Mouse (Mus musculus) limb, embryonic 14.5 days (tissue): ENCODE results near the gene Ankrd44. TPM values are rescaled to one million over a fixed set of nuclear protein-coding genes. Genes with fewer than 3 reads are reported as not detected.

Experiments
- ATAC-seq: fragments of 200-750 bp; cut with Nextera tagmentation; 2 replicates; pipeline ENCODE4 v1.8.0; 2017; ENCODE audit warnings: low read depth, moderate number of reproducible peaks, moderate TSS enrichment; ENCODE audit not compliant: low FRiP score
- DNase-seq: peaks from one replicate; pipeline ENCODE4 v3.0.0-alpha.2; 2015; ENCODE audit warnings: low spot score
- H3K27ac ChIP-seq: fragments of 300-500 bp; sonication (generic); replicated peaks from 2 replicates; pipeline ENCODE4 v1.5.1; 2014; ENCODE audit warnings: low read depth, mild to moderate bottlenecking, low read length, moderate library complexity, mixed read lengths
- H3K27me3 ChIP-seq: fragments of 300-500 bp; sonication (generic); 2 replicates; pipeline ENCODE4 v1.6.1; 2014; ENCODE audit warnings: low read length, mixed read lengths; ENCODE audit not compliant: control insufficient read depth, insufficient read depth
- H3K36me3 ChIP-seq: fragments of 300-500 bp; sonication (generic); 2 replicates; pipeline ENCODE4 v1.6.1; 2014; ENCODE audit warnings: mild to moderate bottlenecking, low read length, moderate library complexity, mixed read lengths; ENCODE audit not compliant: control insufficient read depth, insufficient read depth
- H3K4me1 ChIP-seq: fragments of 300-500 bp; sonication (generic); 2 replicates; pipeline ENCODE4 v1.6.1; 2014; ENCODE audit warnings: antibody characterized with exemption, low read length, mixed read lengths; ENCODE audit not compliant: control insufficient read depth, insufficient read depth
- H3K4me2 ChIP-seq: fragments of 300-500 bp; sonication (generic); replicated peaks from 2 replicates; pipeline ENCODE4 v1.6.1; 2014; ENCODE audit warnings: low read depth, mild to moderate bottlenecking, low read length, moderate library complexity; ENCODE audit not compliant: severe bottlenecking
- H3K4me3 ChIP-seq: fragments of 300-500 bp; sonication (generic); replicated peaks from 2 replicates; pipeline ENCODE4 v1.5.1; 2014; ENCODE audit warnings: low read length
- H3K9ac ChIP-seq: fragments of 300-500 bp; sonication (generic); 2 replicates; pipeline ENCODE4 v1.6.1; 2014; ENCODE audit warnings: mild to moderate bottlenecking, low read depth, low read length, moderate library complexity; ENCODE audit not compliant: severe bottlenecking
- H3K9me3 ChIP-seq: fragments of 300-500 bp; sonication (generic); 2 replicates; pipeline ENCODE4 v1.6.1; 2016; ENCODE audit warnings: low read length; ENCODE audit not compliant: control insufficient read depth
- POLR2A ChIP-seq: fragments of 200-500 bp; IDR thresholded peaks from 2 replicates; pipeline ENCODE4 v1.8.0; 2012; ENCODE audit warnings: inconsistent platforms, mild to moderate bottlenecking, moderate library complexity, borderline replicate concordance; ENCODE audit not compliant: insufficient read depth, insufficient read length; ENCODE audit errors: extremely low read depth
- WGBS: fragments of 180-500 bp; shearing (Covaris S2); extraction: QIAGEN DNeasy Blood & Tissue Kit; methylation state at CpG from one replicate; pipeline ENCODE4 v1.1.7; 2014; 5-methylcytosine and 5-hydroxymethylcytosine counted together
- polyA plus RNA-seq, 2 experiments: library from polyadenylated mRNA; depleted of rRNA in 1 of 2; stranded (reverse) in 1 of 2; unstranded in 1 of 2; fragments of >200 nt; fragmentation: Nextera tagmentation in 1 of 2; extraction: Ambion mirVana in 1 of 2; gene quantifications; 2 replicates each; pipeline versions ENCODE4 v1.2.1 to v1.2.3; 2012 to 2014

Gene Ankrd44
- polyA plus RNA-seq, 2 experiments: 23.5 to 38.8 TPM

GRCm38 (mm10) chr1:54707036-54707887 is 218.9 kb downstream of the Ankrd44 start:
- Histone ChIP-seq H3K4me3 (no peak overlapping the region), H3K4me2 (no peak overlapping the region), H3K36me3 (peaks cover 6% of the 10 kb centered on the region; the same call in 1 of the 2 replicates), H3K9me3 (no peaks in the 10 kb centered on the region), H3K27ac (no peak overlapping the region), H3K4me1 (peaks cover 9% of the 10 kb centered on the region; the same call in 1 of the 2 replicates), H3K9ac (no peak overlapping the region), H3K27me3 (no peaks in the 10 kb centered on the region)
- TF ChIP-seq POLR2A: no peak
- 66% methylated on average over 10 of the region's 10 CpGs for WGBS
- DNase-seq (no peak), ATAC-seq (no peak)

- peaks cover 9% of the 10 kb centered on the region; the same call in 1 of the 2 replicates for H3K4me1 ChIP-seq
- TF ChIP-seq POLR2A: no peak
- ATAC-seq (no peak), DNase-seq (no peak)
- no peak overlapping the region for H3K4me2 ChIP-seq
- H3K27me3 ChIP-seq: no peaks in the 10 kb centered on the region
- H3K9me3 ChIP-seq: no peaks in the 10 kb centered on the region
- no peak overlapping the region for H3K4me3 ChIP-seq
- WGBS: 30% methylated on average over 3 of the region's 3 CpGs
- no peak overlapping the region for H3K27ac ChIP-seq
- H3K9ac ChIP-seq: no peak overlapping the region
- 0 out of 2 replicates have a peak, but pooled peaks cover 2% of the 10 kb centered on the region for H3K36me3 ChIP-seq
Observed at GRCm38 (mm10) chr1:54706621-54707020, 219.6 kb downstream of the Ankrd44 start.

- H3K36me3 ChIP-seq: no peaks in the 10 kb centered on the region
- H3K9me3 ChIP-seq: no peaks in the 10 kb centered on the region
- no peak for TF ChIP-seq POLR2A
- DNase-seq (peak; percentile 14), ATAC-seq (no peak)
- no peak overlapping the region for H3K4me3 ChIP-seq
- no peak overlapping the region for H3K4me2 ChIP-seq
- H3K27ac ChIP-seq: no peak overlapping the region
- H3K4me1 ChIP-seq: no peaks in the 10 kb centered on the region; the same call in 1 of the 2 replicates
- H3K27me3 ChIP-seq: no peaks in the 10 kb centered on the region
- WGBS: 35% methylated on average over 1 of the region's 1 CpGs
- no peak overlapping the region for H3K9ac ChIP-seq
Observed at GRCm38 (mm10) chr1:54703466-54703865, 222.7 kb downstream of the Ankrd44 start.

- no peak for TF ChIP-seq POLR2A
- H3K9ac ChIP-seq: no peak overlapping the region
- no peaks in the 10 kb centered on the region for H3K36me3 ChIP-seq
- no peak overlapping the region for H3K4me2 ChIP-seq
- H3K27me3 ChIP-seq: no peaks in the 10 kb centered on the region
- H3K4me3 ChIP-seq: no peak overlapping the region
- DNase-seq: no peak
- H3K9me3 ChIP-seq: no peaks in the 10 kb centered on the region
- no peak overlapping the region for H3K27ac ChIP-seq
- ATAC-seq: no peak
- H3K4me1 ChIP-seq: no peaks in the 10 kb centered on the region; the same call in 1 of the 2 replicates
Observed at GRCm38 (mm10) chr1:54702918-54703317, 223.3 kb downstream of the Ankrd44 start.

GRCm38 (mm10) chr1:54695396-54695795 is 230.8 kb downstream of the Ankrd44 start:
- H3K27me3 ChIP-seq: no peaks in the 10 kb centered on the region
- no peak overlapping the region for H3K4me3 ChIP-seq
- WGBS: 92% methylated on average over 3 of the region's 3 CpGs
- no peak for TF ChIP-seq POLR2A
- H3K9me3 ChIP-seq: no peaks in the 10 kb centered on the region
- ATAC-seq (no peak), DNase-seq (no peak)
- no peak overlapping the region for H3K9ac ChIP-seq
- no peak overlapping the region for H3K27ac ChIP-seq
- H3K4me2 ChIP-seq: no peak overlapping the region
- H3K36me3 ChIP-seq: no peaks in the 10 kb centered on the region
- no peaks in the 10 kb centered on the region for H3K4me1 ChIP-seq

- no peak for TF ChIP-seq POLR2A
- Histone ChIP-seq H3K9me3 (no peaks in the 10 kb centered on the region), H3K4me2 (no peak overlapping the region), H3K4me1 (peaks cover 9% of the 10 kb centered on the region; the same call in 1 of the 2 replicates), H3K4me3 (no peak overlapping the region), H3K27me3 (no peaks in the 10 kb centered on the region), H3K36me3 (no peaks in the 10 kb centered on the region), H3K27ac (no peak overlapping the region), H3K9ac (no peak overlapping the region)
- DNase-seq: no peak
- ATAC-seq: no peak
Observed at GRCm38 (mm10) chr1:54691824-54692223, 234.4 kb downstream of the Ankrd44 start.
